Mouse (Mus musculus): ENCODE results near the gene Fam163b. TPM values are rescaled to one million over a fixed set of nuclear protein-coding genes. Genes with fewer than 3 reads are reported as not detected.

Fam163b gene
- total RNA-seq (2023) = not detected

GRCm38 (mm10) chr2:27141950-27142693, at the start of gene Fam163b:
TSS of gene Fam163b (minus strand) at chr2:27142491.

GRCm38 (mm10) chr2:27164796-27165590, 22.7 kb upstream of the Fam163b start, which contains the start of gene Dbh:
TSS of gene Dbh (plus strand) at chr2:27165233.

GRCm38 (mm10) chr2:27079152-27079584, 63.1 kb downstream of the Fam163b start, which contains the start of gene Adamtsl2:
TSS of gene Adamtsl2 (plus strand) at chr2:27079379.

GRCm38 (mm10) chr2:27071978-27072377, 70.3 kb downstream of the Fam163b start, which contains the start of gene Mymk:
TSS of gene Mymk (minus strand) at chr2:27072179.

Other genes with a start within 250 kb of the Fam163b start
- 10 to 100 TPM; 74.0 to 78.5 TPM for gene Surf6, start 239.6 kb downstream of the Fam163b start, total RNA-seq (2023)
- gene Med22, start 231.8 kb downstream of the Fam163b start, total RNA-seq (2023) = 10 to 100 TPM; 19.9 to 22.1 TPM
- 100 to 1,000 TPM; 644 to 653 TPM for gene Rpl7a, start 231.7 kb downstream of the Fam163b start, total RNA-seq (2023)
- 10 to 100 TPM; 53.4 to 54.6 TPM for gene Surf2, start 226.1 kb downstream of the Fam163b start, total RNA-seq (2023)
- gene Surf1, start 226.0 kb downstream of the Fam163b start, total RNA-seq (2023) = 10 to 100 TPM; 52.3 to 66.8 TPM
- 10 to 100 TPM; 63.6 to 66.3 TPM for gene Surf4, start 208.6 kb downstream of the Fam163b start, total RNA-seq (2023)
- not detected for gene Stkld1, start 208.4 kb downstream of the Fam163b start, total RNA-seq (2023)
- gene Rexo4, start 178.1 kb downstream of the Fam163b start, total RNA-seq (2023) = 10 to 100 TPM; 82.9 to 87.7 TPM
- gene Adamts13, start 169.1 kb downstream of the Fam163b start, total RNA-seq (2023) = under 1 TPM; 0.15 to 0.27 TPM
- 10 to 100 TPM; 39.1 to 43.9 TPM for gene Cacfd1, start 132.6 kb downstream of the Fam163b start, total RNA-seq (2023)
- gene Slc2a6, start 114.5 kb downstream of the Fam163b start, total RNA-seq (2023) = 10 to 100 TPM in 1 of 2 experiments, 1 to 10 TPM in 1; 9.9 to 10.5 TPM
- not detected for gene Mymk, start 70.3 kb downstream of the Fam163b start, total RNA-seq (2023)
- 1 to 10 TPM; 4.2 to 5.8 TPM for gene Adamtsl2, start 63.1 kb downstream of the Fam163b start, total RNA-seq (2023)
- not detected for gene Dbh, start 22.7 kb upstream of the Fam163b start, total RNA-seq (2023)
- under 1 TPM in 1 of 2 experiments, not detected in 1; 0.27 TPM for gene Sardh, start 105.8 kb upstream of the Fam163b start, total RNA-seq (2023)

Data from B cell, adult 67 days (primary cell).